Mouse (Mus musculus) 3134 (cell line): ENCODE data around the gene Vmn1r174.
"Not testable (repeated sequence)": the region's sequence is repeated elsewhere in the genome, so short reads cannot be mapped to it uniquely, and the experiment has no call there.

Source experiments
- DNase-seq: peaks from one replicate; pipeline ENCODE4 v3.0.0-alpha.2; 2011; ENCODE audit warnings: low spot score; ENCODE audit not compliant: insufficient read length; ENCODE audit errors: extremely low read depth

Gene Vmn1r174

DNA sequence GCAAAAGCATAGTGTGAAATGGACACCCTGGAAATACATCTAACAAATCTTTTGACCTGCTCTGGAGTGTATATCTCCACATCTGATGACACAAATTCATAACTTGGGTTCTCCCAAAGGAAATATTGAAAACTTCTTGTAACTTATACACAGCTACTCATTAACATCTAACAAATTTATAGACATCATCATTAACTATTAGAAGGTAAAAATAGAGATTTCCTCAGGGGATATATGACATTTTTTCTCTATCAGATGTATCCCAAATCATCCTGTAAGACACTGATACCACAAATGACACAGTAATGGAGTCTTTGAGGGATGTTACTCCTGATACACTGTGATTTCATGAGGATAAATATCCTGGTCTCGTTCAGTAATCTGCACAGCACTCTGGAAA, at the start of gene Vmn1r174:
Vmn1r174 (plus strand) TSS at position 301 of the 400 bp plus-strand sequence.
- not testable (repeated sequence) for DNase-seq

DNA sequence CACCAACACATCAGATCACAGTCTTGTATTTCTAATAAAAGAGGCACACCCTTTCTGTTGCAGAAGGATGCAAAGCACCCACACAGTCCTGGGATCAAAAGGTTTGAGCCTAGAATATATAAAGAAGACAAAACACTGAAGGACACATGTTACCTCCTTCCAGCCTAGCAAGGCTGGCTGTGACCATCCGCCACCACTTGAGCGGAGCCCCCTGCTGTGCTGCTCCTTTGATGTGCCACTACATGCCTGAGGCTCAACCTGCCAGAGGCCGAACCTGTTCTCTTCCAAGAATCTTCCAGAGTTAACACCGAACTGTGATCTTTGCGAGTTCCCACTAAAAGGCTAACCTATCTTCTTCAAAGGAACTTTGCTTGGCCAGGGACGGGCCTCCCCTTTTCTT, 32.5 kb downstream of the Vmn1r174 start:
- DNase-seq = no peak

DNA sequence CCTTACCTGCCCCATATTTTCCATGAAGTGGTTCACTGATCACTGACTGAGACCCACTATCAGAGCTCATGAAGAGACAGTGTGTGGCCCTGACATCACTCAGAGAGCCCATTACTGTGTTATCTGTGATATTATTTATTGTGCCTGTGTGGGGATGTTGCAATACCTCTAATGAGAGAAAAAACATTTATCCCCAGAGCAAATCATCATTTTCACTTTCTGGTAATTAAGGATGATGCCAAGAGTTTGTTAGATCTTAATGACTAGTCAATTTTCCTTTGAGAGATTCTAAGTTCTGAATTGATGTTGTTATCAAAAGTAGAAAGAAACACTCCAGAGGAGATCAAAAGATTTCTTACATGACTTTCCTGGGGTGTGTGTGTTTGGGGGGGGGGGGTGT, 58.5 kb downstream of the Vmn1r174 start, which contains the start of gene Vmn1r175:
Vmn1r175 (minus strand) TSS at position 101 of the 400 bp plus-strand sequence.
- DNase-seq = not testable (repeated sequence)
